Mouse (Mus musculus) olfactory bulb, adult 2 months (tissue): ENCODE measurements around the gene Gm20498. TPM values are rescaled to one million over a fixed set of nuclear protein-coding genes. Genes with fewer than 3 reads are reported as not detected.

Source experiments
- H3K27ac ChIP-seq: fragments of 200-500 bp; 2 replicates; pipeline ENCODE4 v1.5.1; 2012; ENCODE audit warnings: low read depth, low read length; ENCODE audit not compliant: insufficient read depth
- H3K4me1 ChIP-seq: fragments of 200-500 bp; 2 replicates; pipeline ENCODE4 v1.6.1; 2012; ENCODE audit warnings: low read length; ENCODE audit not compliant: control insufficient read depth, insufficient read depth
- H3K4me3 ChIP-seq: fragments of 200-500 bp; 2 replicates; pipeline ENCODE4 v1.5.1; 2012; ENCODE audit warnings: mild to moderate bottlenecking, low read depth, low read length, moderate library complexity; ENCODE audit not compliant: insufficient read depth
- CTCF ChIP-seq: fragments of 200-500 bp; IDR thresholded peaks from 2 replicates; pipeline ENCODE4 v1.5.1; 2012; ENCODE audit warnings: low read depth, mild to moderate bottlenecking, low read length, moderate library complexity; ENCODE audit not compliant: insufficient read depth
- POLR2A ChIP-seq: fragments of 200-500 bp; IDR thresholded peaks from 2 replicates; pipeline ENCODE4 v1.6.1; 2012; ENCODE audit warnings: mild to moderate bottlenecking, low read depth, low read length, moderate library complexity; ENCODE audit not compliant: insufficient read depth
- WGBS: fragments of 180-500 bp; shearing (Covaris S2); methylation state at CpG from one replicate; pipeline ENCODE4 v1.1.7; 2018; 5-methylcytosine and 5-hydroxymethylcytosine counted together
- polyA plus RNA-seq: library from polyadenylated mRNA; stranded (reverse); fragments of >200 nt; gene quantifications from 2 replicates; pipeline ENCODE4 v1.2.4, GENCODE M21; 2012; ENCODE audit warnings: low replicate concordance; ENCODE audit not compliant: missing spikeins, insufficient read depth, insufficient read length

Gm20498 gene
- polyA plus RNA-seq, 1 experiment = not detected

- TF ChIP-seq CTCF (no peak), POLR2A (no peak)
- no peak overlapping the region for H3K27ac ChIP-seq
- no peak overlapping the region for H3K4me3 ChIP-seq
- WGBS = 82% methylated on average over 3 of the region's 3 CpGs
- peaks cover 2% of the 10 kb centered on the region; the same call in 1 of the 2 replicates for H3K4me1 ChIP-seq
Measured at GRCm38 (mm10) chr12:81324116-81324515, 208.6 kb downstream of the Gm20498 start.

- WGBS = 70% methylated on average over 1 of the region's 1 CpGs
- TF ChIP-seq POLR2A (no peak), CTCF (no peak)
- Histone ChIP-seq H3K4me3 (no peak overlapping the region), H3K4me1 (peaks cover 2% of the 10 kb centered on the region; the same call in 1 of the 2 replicates), H3K27ac (no peak overlapping the region)
Measured at GRCm38 (mm10) chr12:81321021-81321420, 211.7 kb downstream of the Gm20498 start.

GRCm38 (mm10) chr12:81317811-81318210 lies 214.9 kb downstream of the Gm20498 start:
- TF ChIP-seq POLR2A (no peak), CTCF (no peak)
- H3K27ac ChIP-seq = no peak overlapping the region
- 35% methylated on average over 2 of the region's 2 CpGs for WGBS

GRCm38 (mm10) chr12:81315953-81316352 lies 216.8 kb downstream of the Gm20498 start:
- WGBS = 91% methylated on average over 5 of the region's 5 CpGs
- Histone ChIP-seq H3K4me3 (no peak overlapping the region), H3K27ac (no peak overlapping the region), H3K4me1 (peaks cover 2% of the 10 kb centered on the region; the same call in 1 of the 2 replicates)
- TF ChIP-seq CTCF (no peak), POLR2A (no peak)

More at GRCm38 (mm10) chr12:81317811-81318210, 214.9 kb downstream of the Gm20498 start:
- H3K4me3 ChIP-seq = no peak overlapping the region
- H3K4me1 ChIP-seq = peaks cover 2% of the 10 kb centered on the region; the same call in 1 of the 2 replicates

Other genes starting within 250 kb of the Gm20498 start
- not detected in 2 replicates for gene Slc8a3, start 199.7 kb downstream of the Gm20498 start, polyA plus RNA-seq
- gene Gm4787, start 153.4 kb downstream of the Gm20498 start, polyA plus RNA-seq = not detected in 2 replicates
- not detected in 2 replicates for gene Adam4, start 111.0 kb downstream of the Gm20498 start, polyA plus RNA-seq
- not detected in 2 replicates for gene Cox16, start 47.8 kb downstream of the Gm20498 start, polyA plus RNA-seq
- not detected in 2 replicates for gene Synj2bp, start within 50 bp of the Gm20498 start, polyA plus RNA-seq
- gene Adam21, start 35.6 kb upstream of the Gm20498 start, polyA plus RNA-seq = not detected in 2 replicates
- not detected in 2 replicates for gene Med6, start 62.1 kb upstream of the Gm20498 start, polyA plus RNA-seq
- not detected in 2 replicates for gene Ttc9, start 98.3 kb upstream of the Gm20498 start, polyA plus RNA-seq
- not detected in 2 replicates for gene Map3k9, start 248.3 kb upstream of the Gm20498 start, polyA plus RNA-seq